Mouse (Mus musculus) embryonic fibroblast, embryonic 13.5 days (primary cell): ENCODE results near the gene C3ar1.

Experiments used
- CTCF ChIP-seq: IDR thresholded peaks from 2 replicates; pipeline ENCODE4 v1.5.1; 2011; ENCODE audit warnings: mild to moderate bottlenecking, control low read depth, low read length, moderate library complexity, borderline replicate concordance; ENCODE audit not compliant: insufficient read depth
- POLR2A ChIP-seq: IDR thresholded peaks from 2 replicates; pipeline ENCODE4 v1.6.1; 2011; ENCODE audit warnings: low read depth, mild to moderate bottlenecking, control low read depth, low read length, moderate library complexity

DNA sequence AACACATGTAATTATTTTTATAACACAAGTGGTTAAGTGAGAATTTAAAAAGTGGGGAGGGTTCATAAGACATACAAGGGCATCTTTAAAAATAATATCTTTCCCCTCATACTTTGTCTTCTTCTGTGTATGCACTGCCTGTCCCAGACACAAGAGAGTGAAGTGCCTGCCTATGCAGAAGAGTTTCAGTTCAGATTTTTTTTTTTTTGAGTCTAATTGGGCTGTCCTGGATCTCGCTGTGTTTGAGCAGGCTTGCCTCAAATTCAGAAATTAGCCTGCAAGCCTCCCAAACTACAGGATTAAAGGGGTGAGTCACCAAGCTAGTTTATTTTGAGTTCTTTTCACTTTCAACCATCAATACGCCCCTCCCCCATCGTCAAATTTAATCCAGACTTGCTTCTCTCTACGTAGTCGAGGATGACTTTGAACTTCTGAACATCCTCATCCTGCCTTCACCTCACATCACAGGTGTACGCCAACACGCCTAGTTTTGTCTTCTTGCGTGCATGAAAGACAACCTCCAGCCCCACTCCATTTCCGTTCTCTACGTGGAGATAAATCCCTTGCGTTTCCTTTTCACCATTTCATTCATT is 45.8 kb downstream of the C3ar1 start:
- no peak for TF ChIP-seq CTCF
- TF ChIP-seq POLR2A: no peak; the same call in 1 of the 2 replicates
